Mouse (Mus musculus) G1E (cell line): ENCODE results near the gene Dclre1b. TPM values are rescaled to one million over a fixed set of nuclear protein-coding genes. Genes with fewer than 3 reads are reported as not detected.
A peak's percentile ranks its signal among the peaks of the same experiment; 100 is the strongest.

ENCODE experiments used
- ATAC-seq: 2 replicates; pipeline ENCODE4 v1.8.0; 2016; ENCODE audit warnings: mild to moderate bottlenecking; ENCODE audit not compliant: insufficient number of reproducible peaks, poor library complexity, low FRiP score, severe bottlenecking; ENCODE audit errors: extremely low read depth
- DNase-seq: peaks from one replicate; pipeline ENCODE4 v3.0.0; 2012; ENCODE audit warnings: low spot score
- H3K27me3 ChIP-seq: 2 replicates; pipeline ENCODE4 v1.6.1; 2012; ENCODE audit warnings: mild to moderate bottlenecking, low read length, inconsistent platforms; ENCODE audit not compliant: insufficient read depth
- H3K36me3 ChIP-seq: replicated peaks from 2 replicates; pipeline ENCODE3; 2012; ENCODE audit warnings: mild to moderate bottlenecking, inconsistent platforms
- H3K4me1 ChIP-seq: 2 replicates; pipeline ENCODE4 v1.6.1; 2012; ENCODE audit warnings: low read depth, low read length, inconsistent platforms, mixed read lengths; ENCODE audit not compliant: insufficient read depth
- H3K4me3 ChIP-seq: 2 replicates; pipeline ENCODE4 v1.5.1; 2012; ENCODE audit warnings: low read depth, mild to moderate bottlenecking, inconsistent platforms, low read length, moderate library complexity, mixed read lengths
- H3K9me3 ChIP-seq: replicated peaks from 2 replicates; pipeline ENCODE4 v1.6.1; 2012; ENCODE audit warnings: inconsistent platforms
- CTCF ChIP-seq: IDR thresholded peaks from 2 replicates; pipeline ENCODE4 v1.5.1; 2012; ENCODE audit warnings: low read depth, low read length, inconsistent platforms, mixed read lengths
- GATA1 ChIP-seq: IDR thresholded peaks from 2 replicates; pipeline ENCODE4 v1.6.1; 2012; ENCODE audit warnings: borderline replicate concordance, low read length, inconsistent platforms, mixed read lengths
- GATA2 ChIP-seq: IDR thresholded peaks from 2 replicates; pipeline ENCODE4 v1.6.1; 2012; ENCODE audit warnings: low read depth, low read length, inconsistent platforms, borderline replicate concordance
- POLR2AphosphoS5 ChIP-seq: IDR thresholded peaks from 2 replicates; pipeline ENCODE4 v1.6.1; 2012; ENCODE audit warnings: low read depth, low read length, inconsistent platforms; ENCODE audit not compliant: insufficient replicate concordance
- TAL1 ChIP-seq: conservative IDR thresholded peaks from 2 replicates; pipeline ENCODE4 v1.6.1; 2012; ENCODE audit warnings: low read depth, low read length, inconsistent platforms, mixed read lengths
- polyA plus RNA-seq: library from polyadenylated mRNA; stranded (reverse); fragments of >175 nt; gene quantifications from 2 replicates; pipeline ENCODE4 v1.2.3, GENCODE M21; 2012
- total RNA-seq, 2 experiments: library from RNA; stranded (forward) in 1 of 2; stranded (reverse) in 1 of 2; fragments of 200-1000 nt in 1 of 2; fragments of >200 nt in 1 of 2; fragmentation: Nextera tagmentation in 1 of 2; gene quantifications; 2 replicates each; pipeline ENCODE4 v1.2.3; 2014 to 2017

The Dclre1b gene
- total and polyA plus RNA-seq, 3 experiments: 5.7 to 21.8 (median 8.6) TPM

DNA sequence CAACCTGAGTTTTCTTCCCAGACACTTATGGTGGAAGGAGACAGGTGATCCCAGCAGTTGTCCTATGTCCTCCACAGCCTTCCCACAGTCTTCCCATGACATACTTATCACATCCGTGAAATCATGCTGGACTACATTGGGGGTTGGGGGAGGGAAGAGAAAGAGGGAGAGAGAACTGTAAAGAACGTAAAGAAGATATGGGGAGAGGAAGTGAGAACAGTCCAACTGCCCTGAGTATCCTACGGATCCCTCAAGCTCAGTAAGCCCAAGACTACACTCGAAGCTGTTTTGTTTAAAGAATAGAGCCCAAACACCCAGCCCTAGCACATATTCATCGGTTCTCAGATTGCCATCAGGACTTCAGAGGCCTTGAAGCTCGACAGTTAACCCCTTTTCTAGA lies 30.6 kb downstream of the Dclre1b start:
- Histone ChIP-seq H3K4me3 (no peak overlapping the region), H3K9me3 (no peaks in the 10 kb centered on the region), H3K4me1 (peaks cover 63% of the 10 kb centered on the region), H3K36me3 (peaks cover 52% of the 10 kb centered on the region), H3K27me3 (no peaks in the 10 kb centered on the region)
- ATAC-seq (no peak), DNase-seq (no peak)
- TF ChIP-seq GATA1 (no peak), TAL1 (no peak)

DNA sequence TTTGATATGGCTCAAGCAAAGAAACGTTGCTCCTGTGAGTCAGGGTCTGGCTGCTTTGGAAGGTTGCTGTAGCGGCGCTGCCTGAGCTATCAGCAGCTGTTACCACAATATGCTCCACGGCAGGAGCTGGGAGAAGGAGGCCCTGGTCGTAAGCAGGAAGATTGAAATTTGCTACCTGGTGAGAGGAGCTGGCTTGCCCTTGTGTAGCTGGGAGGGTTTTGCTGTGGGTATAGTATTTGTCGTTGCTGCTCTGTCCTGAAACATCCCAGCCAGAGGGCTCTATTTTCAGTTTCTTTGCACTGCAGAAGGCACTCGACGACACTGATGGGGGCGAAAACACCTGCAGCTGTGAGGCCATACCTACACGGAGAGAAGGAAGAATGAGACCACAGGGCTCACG lies 31.3 kb downstream of the Dclre1b start:
- no peak for DNase-seq
- H3K36me3 ChIP-seq: peaks cover 55% of the 10 kb centered on the region
- peaks cover 63% of the 10 kb centered on the region for H3K4me1 ChIP-seq
- no peaks in the 10 kb centered on the region for H3K27me3 ChIP-seq
- H3K4me3 ChIP-seq: no peak overlapping the region
- no peak for TF ChIP-seq CTCF
- no peak for TF ChIP-seq TAL1
- no peak for TF ChIP-seq GATA1
- no peak for TF ChIP-seq GATA2
- no peak for TF ChIP-seq POLR2AphosphoS5
- no peaks in the 10 kb centered on the region for H3K9me3 ChIP-seq
- ATAC-seq: no peak

DNA sequence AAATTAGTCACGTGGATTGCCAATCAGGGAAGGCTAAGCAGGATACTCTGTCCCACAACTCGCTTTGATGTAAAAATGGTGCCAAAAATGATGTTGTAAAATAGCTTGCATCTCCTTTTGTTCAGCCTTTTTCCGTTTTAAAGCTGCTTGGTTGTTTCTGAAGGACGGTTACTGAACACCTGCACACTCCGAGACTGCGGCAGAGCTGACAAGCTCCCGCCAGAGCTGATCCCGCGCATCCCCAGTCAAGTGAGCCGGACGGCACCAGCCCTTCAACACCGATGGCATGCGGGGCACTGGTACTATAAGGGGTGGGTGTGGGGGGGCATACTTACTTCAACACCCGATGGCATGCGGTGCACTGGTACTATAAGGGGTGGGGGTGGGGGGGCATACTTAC lies 35.2 kb downstream of the Dclre1b start:
- Histone ChIP-seq H3K36me3 (peaks cover 79% of the 10 kb centered on the region), H3K9me3 (no peaks in the 10 kb centered on the region), H3K4me3 (no peak overlapping the region), H3K4me1 (peaks cover 35% of the 10 kb centered on the region), H3K27me3 (no peaks in the 10 kb centered on the region)
- ATAC-seq: no peak
- DNase-seq: no peak
- TF ChIP-seq CTCF (no peak), GATA2 (no peak), GATA1 (no peak), TAL1 (no peak), POLR2AphosphoS5 (no peak)

DNA sequence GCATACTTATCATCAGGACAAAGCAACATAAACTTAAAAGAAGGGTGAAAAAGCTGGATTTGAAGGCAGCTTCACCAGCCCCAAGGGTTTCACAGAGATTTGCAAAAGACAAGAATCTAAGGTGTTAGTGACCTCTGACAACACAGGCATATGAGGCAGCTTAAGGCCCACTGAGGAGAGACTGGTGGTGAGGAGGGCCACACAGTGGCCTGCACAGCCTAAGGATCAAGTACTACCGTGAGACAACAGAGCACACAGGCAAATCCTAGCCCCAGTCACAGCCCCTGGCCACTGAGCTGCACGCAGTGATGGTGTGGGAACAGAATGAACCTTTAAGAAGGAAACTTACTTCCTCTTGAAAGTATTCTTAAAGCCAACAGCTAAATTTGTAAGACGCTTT lies 35.7 kb downstream of the Dclre1b start:
- Histone ChIP-seq H3K4me3 (no peak overlapping the region), H3K9me3 (no peaks in the 10 kb centered on the region), H3K36me3 (peaks cover 79% of the 10 kb centered on the region), H3K4me1 (peaks cover 31% of the 10 kb centered on the region), H3K27me3 (no peaks in the 10 kb centered on the region)
- TF ChIP-seq CTCF (no peak), GATA1 (no peak), TAL1 (no peak), GATA2 (no peak), POLR2AphosphoS5 (no peak)
- no peak for ATAC-seq
- no peak for DNase-seq

DNA sequence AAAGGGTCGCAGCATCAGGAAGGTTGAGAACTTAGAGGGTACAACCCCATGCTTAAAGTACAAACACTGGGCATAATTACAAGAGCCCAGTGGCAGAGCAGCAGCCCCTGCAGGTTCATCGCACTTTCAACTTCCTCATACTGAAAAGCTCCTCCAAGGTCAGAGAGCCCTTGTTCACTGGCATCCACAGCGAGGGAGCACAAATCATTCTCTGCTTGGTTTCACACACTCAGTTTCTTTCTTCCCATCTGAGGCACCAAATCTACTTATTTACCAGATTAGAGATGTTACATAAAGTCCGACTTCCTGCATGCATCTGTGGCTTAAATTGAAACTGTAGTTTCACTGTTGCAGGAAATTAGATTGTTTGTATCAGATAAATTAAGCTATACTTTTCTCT lies 36.4 kb downstream of the Dclre1b start:
- Histone ChIP-seq H3K4me3 (no peak overlapping the region), H3K27me3 (no peaks in the 10 kb centered on the region), H3K9me3 (no peaks in the 10 kb centered on the region), H3K4me1 (peaks cover 26% of the 10 kb centered on the region), H3K36me3 (peaks cover 79% of the 10 kb centered on the region)
- TF ChIP-seq CTCF: no peak
- no peak for TF ChIP-seq GATA1
- no peak for TF ChIP-seq TAL1
- TF ChIP-seq POLR2AphosphoS5: no peak
- no peak for TF ChIP-seq GATA2
- no peak for DNase-seq
- ATAC-seq: peak; percentile 40; the same call in 1 of the 2 replicates

DNA sequence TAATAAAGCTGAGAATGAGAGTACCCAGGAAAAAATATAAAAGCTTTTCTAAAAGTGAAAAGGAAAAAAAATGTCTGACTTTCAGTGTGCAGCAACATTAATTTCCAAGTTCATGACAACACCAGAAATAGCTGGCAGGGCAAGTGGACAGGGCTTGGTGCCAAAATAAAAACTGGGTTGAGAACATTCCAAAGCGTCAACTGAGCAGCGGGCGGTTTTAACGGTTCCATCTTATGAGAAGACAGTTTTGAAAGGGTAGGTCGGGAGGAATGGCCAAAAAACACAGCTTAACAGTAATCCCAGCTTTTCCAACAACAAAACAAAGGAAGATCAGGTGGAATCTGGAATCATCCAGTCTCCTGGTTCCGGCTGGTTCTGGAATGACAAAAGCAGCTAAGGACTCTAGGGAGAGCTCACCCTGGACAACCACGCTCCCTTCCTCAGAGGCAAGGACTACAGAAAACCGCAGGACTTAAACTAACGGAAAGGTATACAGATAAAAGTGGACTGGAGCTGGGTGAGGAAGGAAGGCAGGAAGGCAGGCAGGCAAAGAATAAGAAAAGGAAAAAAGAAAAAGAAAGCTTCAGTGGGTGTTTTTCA lies 37.6 kb downstream of the Dclre1b start:
- Histone ChIP-seq H3K4me3 (no peak overlapping the region), H3K27me3 (no peaks in the 10 kb centered on the region), H3K36me3 (peaks cover 77% of the 10 kb centered on the region), H3K9me3 (no peaks in the 10 kb centered on the region), H3K4me1 (peaks cover 19% of the 10 kb centered on the region)
- DNase-seq (no peak), ATAC-seq (no peak)
- TF ChIP-seq TAL1 (no peak), CTCF (no peak), GATA2 (no peak), GATA1 (no peak), POLR2AphosphoS5 (no peak)

DNA sequence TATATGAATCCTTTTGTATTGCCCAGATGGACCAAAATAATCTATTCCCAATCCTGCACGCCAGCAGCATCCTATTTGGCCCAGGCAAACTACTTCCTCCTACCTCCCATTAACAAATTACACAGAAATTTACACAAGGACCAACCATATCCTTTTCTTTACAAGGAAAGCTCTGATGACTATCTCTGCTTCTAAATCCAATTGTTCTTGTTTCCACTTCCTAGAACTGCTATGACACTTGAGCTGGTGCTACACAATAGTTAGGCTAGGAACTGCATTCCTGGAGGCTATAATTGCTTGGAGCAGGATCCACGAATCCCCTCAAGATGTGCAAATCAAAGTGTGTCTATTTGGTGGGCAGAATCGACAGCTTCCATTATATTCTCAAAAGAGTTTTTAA lies 42.5 kb downstream of the Dclre1b start:
- Histone ChIP-seq H3K27me3 (no peaks in the 10 kb centered on the region), H3K9me3 (no peaks in the 10 kb centered on the region), H3K4me1 (peaks cover 2% of the 10 kb centered on the region; the same call in 1 of the 2 replicates), H3K36me3 (peaks cover 79% of the 10 kb centered on the region), H3K4me3 (no peak overlapping the region)
- TF ChIP-seq GATA2 (no peak), TAL1 (no peak), POLR2AphosphoS5 (no peak), GATA1 (no peak), CTCF (no peak)
- DNase-seq (no peak), ATAC-seq (no peak)
